8 mouse cellular contexts compared by ENCODE assay signal in genomic region chr17:12300896-12301706, GRCm38 (mm10). TPM values are rescaled to one million over a fixed set of nuclear protein-coding genes. Genes with fewer than 3 reads are reported as not detected.
DNase-seq lines count a peak whose midpoint lies in the region; ATAC-seq and TF ChIP-seq lines count a peak whose summit lies in the region.

No protein-coding gene starts in this region.

- H3K27ac ChIP-seq in left cerebral cortex, adult 2 months, result no peak overlapping the region
- no peak overlapping the region for H3K27ac ChIP-seq in heart, embryonic 14.5 days (replicated peaks in 1 of 2; ENCODE audit: control insufficient read depth in 1 of 2, insufficient read depth in 1 of 2, low read depth in 2 of 2, low read length in 2 of 2)
- H3K27ac ChIP-seq in midbrain, embryonic 12.5 days (replicated peaks), result no peak overlapping the region

- no peaks in the 10 kb centered on the region for H3K27me3 ChIP-seq in heart, embryonic 14.5 days (ENCODE audit: control insufficient read depth, insufficient read depth, low read length)
- no peaks in the 10 kb centered on the region for H3K27me3 ChIP-seq in midbrain, embryonic 12.5 days

- H3K4me3 ChIP-seq in left cerebral cortex, adult 2 months, result no peak overlapping the region
- no peak overlapping the region for H3K4me3 ChIP-seq in heart, embryonic 14.5 days (ENCODE audit: control insufficient read depth in 1 of 2, insufficient read depth in 1 of 2, low read depth in 1 of 2, low read length in 2 of 2)
- no peak overlapping the region for H3K4me3 ChIP-seq in midbrain, embryonic 12.5 days

- peak; percentile 54 for TF ChIP-seq CTCF in left cerebral cortex, adult 2 months (IDR thresholded peaks at IDR 0.05)

- H3K36me3 ChIP-seq in heart, embryonic 14.5 days (ENCODE audit: control insufficient read depth, insufficient read depth, low read length), result no peaks in the 10 kb centered on the region
- H3K36me3 ChIP-seq in midbrain, embryonic 12.5 days, result no peaks in the 10 kb centered on the region

- ATAC-seq in heart, embryonic 14.5 days (ENCODE audit: insufficient number of reproducible peaks, insufficient read depth, low FRiP score, low read depth), result peak; percentile 50; the same call in 1 of the 2 replicates
- ATAC-seq in midbrain, embryonic 12.5 days (ENCODE audit: low FRiP score, low read depth), result peak; percentile 34; the same call in 1 of the 2 replicates

- WGBS in heart, embryonic 14.5 days, result 43% methylated on average over 3 of the region's 3 CpGs
- 56% methylated on average over 3 of the region's 3 CpGs for WGBS in midbrain, embryonic 12.5 days

- no peaks in the 10 kb centered on the region for H3K9me3 ChIP-seq in heart, embryonic 14.5 days (ENCODE audit: control insufficient read depth, low read length)
- no peaks in the 10 kb centered on the region for H3K9me3 ChIP-seq in midbrain, embryonic 12.5 days

- H3K4me1 ChIP-seq in heart, embryonic 14.5 days (ENCODE audit: control insufficient read depth in 2 of 2, insufficient read depth in 2 of 2, low read length in 2 of 2), result peaks cover 16 to 49% of the 10 kb centered on the region in 2 experiments
- H3K4me1 ChIP-seq in midbrain, embryonic 12.5 days, result peaks cover 12% of the 10 kb centered on the region

- intact Hi-C loops in left cerebral cortex, adult 2 months (cut with DNase I), result no loop called here
- intact Hi-C loops in left cerebral cortex, postnatal 14 days (cut with DNase I), result no loop called here

- DNase-seq in left cerebral cortex, adult 2 months (ENCODE audit: extremely low spot score in 1 of 2, low spot score in 2 of 2), result no peak
- no peak for DNase-seq in left cerebral cortex, postnatal 14 days (ENCODE audit: low spot score in 2 of 2)
- DNase-seq in brain, adult 2 months (ENCODE audit: low read depth, low spot score), result peak; percentile 72
- DNase-seq in kidney, postnatal 14 days, result peak; percentile 74
- DNase-seq in thymus, adult 18-20 months, result peak; percentile 48 to 62
- no peak for DNase-seq in adrenal gland, postnatal 4 days (ENCODE audit: low spot score in 2 of 2)

- H3K9ac ChIP-seq in heart, embryonic 14.5 days (ENCODE audit: low read length), result no peak overlapping the region
- no peak overlapping the region for H3K9ac ChIP-seq in midbrain, embryonic 12.5 days (replicated peaks)

- no peak overlapping the region for H3K4me2 ChIP-seq in heart, embryonic 14.5 days (ENCODE audit: low read length)
- H3K4me2 ChIP-seq in midbrain, embryonic 12.5 days (replicated peaks), result no peak overlapping the region

RNA-seq across cellular contexts. Expression of gene Map3k4, which starts 17.5 kb away (rescaled TPM):
- 10 to 100 TPM; 50.0 to 50.2 TPM for total RNA-seq in left cerebral cortex, adult 2 months (2021)
- total RNA-seq in left cerebral cortex, postnatal 14 days (2021), result 10 to 100 TPM; 36.1 to 39.2 TPM
- polyA plus RNA-seq in heart, embryonic 14.5 days (2014; fragmentation: Nextera tagmentation; extraction: Ambion mirVana), result 34.3 and 39.2 TPM in 2 replicates
- 53.3 and 56.7 TPM in 2 replicates for polyA plus RNA-seq in midbrain, embryonic 12.5 days (2016; fragmentation: Nextera tagmentation; extraction: Ambion mirVana)
- 10 to 100 TPM; 31.7 to 44.0 TPM for total RNA-seq in adrenal gland, postnatal 4 days (2021)

Comparison
In these comparisons a context has a peak if more than half of its experiments do, and no peak if none do; other contexts are left out.
1. DNase-seq: peak in brain, adult 2 months (single experiment), kidney, postnatal 14 days (single experiment) and thymus, adult 18-20 months (2 of 2); none in left cerebral cortex, adult 2 months (0 of 2), left cerebral cortex, postnatal 14 days (0 of 2) and adrenal gland, postnatal 4 days (0 of 2).